Mouse (Mus musculus) common myeloid progenitor, adult 5-6 weeks (primary cell): ENCODE results near the gene Adcy5. TPM values are rescaled to one million over a fixed set of nuclear protein-coding genes. Genes with fewer than 3 reads are reported as not detected.

Source experiments
- ATAC-seq: replicated peaks from 2 replicates; pipeline ENCODE4 v1.8.0; 2016; ENCODE audit warnings: low read depth, mild to moderate bottlenecking, moderate TSS enrichment, inconsistent platforms; ENCODE audit not compliant: poor library complexity, severe bottlenecking
- total RNA-seq: library from RNA; stranded (forward); fragments of 200-1000, 187-1606 nt; gene quantifications from 2 replicates; pipeline ENCODE4 v1.2.3, GENCODE M21; 2017

The Adcy5 gene
- total RNA-seq, 1 experiment from 2014 or later, result not detected

- no peak for ATAC-seq
These were observed 92.7 kb downstream of the Adcy5 start for GRCm38 (mm10) chr16:35247364-35247763.

GRCm38 (mm10) chr16:35248825-35249224 is 94.1 kb downstream of the Adcy5 start:
- ATAC-seq, result no peak

- no peak for ATAC-seq
These were observed 95.1 kb downstream of the Adcy5 start for GRCm38 (mm10) chr16:35249763-35250162.

- ATAC-seq, result no peak
These were observed 97.0 kb downstream of the Adcy5 start for GRCm38 (mm10) chr16:35251690-35252089.

- ATAC-seq, result no peak
These were observed 98.3 kb downstream of the Adcy5 start for GRCm38 (mm10) chr16:35252967-35253366.

DNA sequence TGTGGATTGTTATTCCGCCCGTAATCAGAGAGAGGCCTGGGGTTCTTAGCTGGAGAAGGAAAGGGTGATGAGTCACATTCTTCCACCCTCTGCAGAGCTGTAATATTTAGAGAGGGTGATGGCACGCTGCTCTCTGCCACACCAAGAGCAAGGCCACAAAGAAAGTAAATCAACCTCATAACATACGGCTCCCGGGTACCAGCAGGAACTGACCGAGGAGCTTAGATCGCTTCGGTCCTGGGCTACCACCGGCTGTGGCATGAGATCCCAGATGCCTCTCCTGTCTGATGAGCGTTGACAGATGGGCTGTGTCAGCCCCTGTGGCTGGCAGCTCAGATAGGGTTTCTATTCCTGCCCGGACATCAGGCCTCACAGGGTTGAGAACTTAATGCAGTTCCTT is 101.3 kb downstream of the Adcy5 start:
- ATAC-seq, result no peak

DNA sequence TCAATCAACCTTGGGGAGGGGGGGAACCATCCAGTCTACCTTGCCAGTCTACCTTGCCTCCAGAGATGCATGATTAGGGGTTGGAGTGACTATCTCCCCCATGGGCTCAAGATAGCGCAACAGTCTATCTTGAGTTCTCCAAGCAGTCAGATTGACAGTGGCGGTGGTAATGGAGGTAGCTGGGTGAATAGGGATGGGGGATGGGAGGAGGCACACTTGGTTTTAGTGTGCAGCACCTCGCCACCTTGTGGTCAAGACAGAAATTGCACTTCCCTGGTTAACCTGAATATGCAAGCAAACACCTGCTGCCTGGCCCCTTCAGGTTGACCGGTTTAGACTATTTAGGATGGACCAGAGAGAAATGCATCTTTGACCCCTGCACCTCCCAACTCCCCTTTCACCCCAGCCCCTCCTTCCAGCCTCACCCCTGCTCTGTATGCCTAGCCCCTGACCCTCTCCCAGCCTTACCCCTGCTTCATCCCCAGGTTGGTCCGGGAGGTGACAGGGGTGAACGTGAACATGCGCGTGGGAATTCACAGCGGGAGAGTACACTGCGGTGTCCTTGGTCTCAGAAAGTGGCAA is 115.8 kb downstream of the Adcy5 start:
- peak; percentile 80 for ATAC-seq

DNA sequence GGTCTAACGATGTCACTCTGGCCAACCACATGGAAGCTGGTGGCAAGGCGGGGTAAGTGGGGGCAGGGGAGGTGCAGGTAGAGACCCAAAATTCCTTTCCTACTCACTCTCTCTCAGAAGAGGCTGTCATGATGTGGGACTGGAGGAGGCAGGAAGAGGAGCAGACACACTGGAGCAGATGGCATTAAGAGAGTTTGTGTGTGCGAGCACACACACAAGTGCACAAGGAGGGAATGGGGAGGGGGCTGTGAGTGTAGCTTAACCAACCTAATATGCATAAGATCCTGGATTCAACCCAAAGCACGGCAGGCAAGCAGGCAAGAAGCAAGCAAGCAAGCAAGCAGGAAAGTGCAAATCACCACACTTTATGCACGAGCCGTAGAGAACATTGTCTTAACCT is 116.3 kb downstream of the Adcy5 start:
- ATAC-seq, result no peak

- no peak for ATAC-seq
These were observed 116.9 kb downstream of the Adcy5 start for GRCm38 (mm10) chr16:35271572-35271971.

- ATAC-seq, result no peak
These were observed 117.7 kb downstream of the Adcy5 start for GRCm38 (mm10) chr16:35272417-35272816.

- no peak for ATAC-seq
These were observed 123.5 kb downstream of the Adcy5 start for GRCm38 (mm10) chr16:35278166-35278565.

DNA sequence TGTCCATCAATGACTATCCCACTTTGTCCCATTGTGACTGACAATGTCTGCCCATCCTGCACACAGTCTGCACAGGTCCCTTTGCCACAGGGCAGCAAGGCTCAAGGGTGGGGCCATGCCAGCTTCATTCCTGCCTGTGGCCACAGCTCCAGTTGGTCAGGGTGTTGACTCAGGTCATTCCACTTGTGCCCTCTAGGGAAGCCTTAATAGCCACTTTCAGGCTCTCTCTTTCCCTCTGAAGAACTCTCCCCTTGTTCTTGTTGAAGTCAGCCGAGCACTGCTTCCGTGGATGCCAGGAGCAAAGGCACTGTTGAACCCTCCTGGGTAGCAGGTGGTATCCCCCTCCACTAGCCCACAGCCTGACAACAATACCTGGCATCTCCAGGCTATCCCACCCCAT is 127.8 kb downstream of the Adcy5 start:
- ATAC-seq, result no peak

- no peak for ATAC-seq
These were observed 131.1 kb downstream of the Adcy5 start for GRCm38 (mm10) chr16:35285821-35286220.

GRCm38 (mm10) chr16:35287244-35287643 is 132.6 kb downstream of the Adcy5 start:
- no peak for ATAC-seq

DNA sequence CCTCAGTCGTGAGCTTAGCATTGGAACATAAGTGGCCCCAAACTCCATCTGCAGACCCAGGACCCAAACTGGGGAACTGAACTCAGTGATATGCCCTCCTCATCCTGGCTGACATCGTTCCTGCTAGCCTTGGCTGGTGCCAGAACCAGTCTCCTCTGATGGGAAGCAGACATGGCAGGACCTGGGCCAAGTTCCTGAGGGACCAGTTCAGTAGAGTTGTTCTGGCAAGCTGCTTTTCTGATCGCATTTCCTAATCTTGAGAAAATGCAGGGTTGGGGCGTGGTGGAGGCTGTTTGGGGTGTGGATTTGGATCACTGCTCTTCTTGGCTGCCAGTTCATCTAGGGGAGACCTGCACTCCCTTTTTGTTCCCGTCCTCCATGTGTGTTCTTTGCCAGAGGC is 143.1 kb downstream of the Adcy5 start:
- no peak for ATAC-seq

- no peak for ATAC-seq
These were observed 145.5 kb downstream of the Adcy5 start for GRCm38 (mm10) chr16:35300156-35300555.

DNA sequence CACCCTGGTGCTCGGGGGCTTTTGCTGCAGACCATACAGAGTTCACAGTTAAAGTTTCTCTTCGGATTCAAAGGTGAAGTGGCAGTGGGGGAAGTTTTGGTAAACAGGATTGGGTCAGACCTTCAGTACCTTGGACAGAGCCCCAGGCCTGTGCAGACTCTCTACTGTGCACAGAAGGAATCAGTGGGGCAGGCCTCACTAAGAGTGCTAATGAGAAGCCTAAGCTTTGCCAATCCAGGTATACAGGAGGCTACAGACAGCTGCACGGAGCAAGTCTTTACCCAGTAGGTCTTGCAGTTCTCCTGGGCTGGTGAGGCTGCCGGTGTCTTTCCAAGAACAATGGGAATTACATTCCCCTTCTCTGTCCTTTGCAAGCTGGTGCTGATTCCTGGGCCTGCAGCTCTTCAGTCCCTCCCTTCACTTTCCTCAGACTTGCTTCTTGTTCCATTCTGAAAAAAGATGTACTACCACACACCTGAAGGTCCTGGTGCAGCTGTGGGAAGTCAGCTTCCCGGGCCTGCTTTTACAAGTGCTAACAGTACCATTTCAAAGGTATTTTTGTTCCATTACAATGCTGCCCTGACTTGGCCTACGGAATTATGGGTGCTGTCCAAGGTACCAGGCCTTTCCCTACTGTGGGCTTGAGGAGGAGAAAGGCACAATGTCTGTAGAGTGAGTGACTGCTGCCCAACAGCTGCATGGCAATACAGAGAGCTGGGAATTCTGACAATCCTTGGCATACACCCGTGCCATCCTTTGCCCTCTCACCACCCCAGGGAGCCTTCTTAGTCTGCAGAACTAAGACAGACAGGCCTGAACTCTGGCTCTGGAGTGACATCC is 148.0 kb downstream of the Adcy5 start:
- ATAC-seq, result peak; percentile 56; the same call in 1 of the 2 replicates

DNA sequence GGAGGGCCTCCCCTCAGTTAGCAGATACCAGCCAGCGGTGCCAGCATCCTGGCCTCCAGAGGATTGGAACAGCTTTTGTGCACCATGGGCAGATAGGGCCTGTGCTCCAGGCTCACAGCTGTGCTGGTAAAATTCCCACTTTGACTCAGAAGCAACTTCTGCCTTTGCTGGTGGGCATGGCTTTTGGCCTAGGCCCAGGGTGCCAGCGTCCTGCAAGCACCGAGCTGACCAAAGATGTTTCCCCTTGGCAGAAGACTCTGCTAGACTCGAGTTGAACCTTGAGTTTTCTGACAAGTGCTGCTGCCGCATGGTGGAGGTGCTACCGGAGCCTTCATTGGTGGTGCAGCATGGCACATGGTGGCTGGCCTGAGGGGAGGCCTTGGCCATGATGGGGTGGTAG is 149.0 kb downstream of the Adcy5 start:
- no peak for ATAC-seq

DNA sequence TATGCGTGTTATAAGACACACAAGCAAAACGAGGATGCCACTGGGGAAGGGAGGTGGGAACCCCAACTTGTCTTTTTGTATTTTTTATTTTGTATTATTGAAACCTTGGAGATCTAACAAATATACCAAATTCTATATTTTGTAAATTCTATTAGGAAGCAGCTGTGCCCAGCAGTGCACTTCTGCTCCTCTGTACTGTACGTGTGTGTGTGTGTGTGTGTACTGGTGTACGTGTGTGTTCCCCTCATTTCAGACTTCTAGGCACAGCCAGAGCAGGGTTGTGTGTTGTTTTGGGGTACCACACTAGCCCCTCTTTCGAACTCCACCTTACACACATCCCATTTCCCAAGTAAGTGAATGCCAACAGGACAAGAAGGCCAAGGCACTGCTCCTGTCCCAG is 149.7 kb downstream of the Adcy5 start:
- no peak for ATAC-seq

- no peak for ATAC-seq
These were observed 150.5 kb downstream of the Adcy5 start for GRCm38 (mm10) chr16:35305226-35305625.

GRCm38 (mm10) chr16:35306631-35307030 is 152.0 kb downstream of the Adcy5 start:
- no peak for ATAC-seq

DNA sequence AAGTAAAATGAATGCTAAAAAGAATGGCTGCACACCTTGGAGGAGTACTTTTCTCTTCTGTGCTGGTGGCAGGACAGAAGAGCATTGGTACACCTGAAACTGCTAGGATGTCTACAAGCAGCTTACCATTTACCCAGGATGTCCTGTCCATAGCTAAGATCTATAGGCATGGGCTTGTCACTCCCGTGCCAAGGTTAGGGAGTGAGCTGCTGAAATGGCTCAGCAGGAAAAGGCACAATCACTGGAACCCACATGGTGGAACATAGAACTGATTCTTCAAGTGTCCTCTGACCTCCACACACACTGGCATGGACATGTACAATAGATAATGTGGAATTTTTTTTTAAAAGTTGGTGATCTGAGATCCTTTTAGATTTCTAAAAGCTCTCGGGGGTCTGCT is 152.7 kb downstream of the Adcy5 start:
- no peak for ATAC-seq
